Mouse (Mus musculus) stomach, postnatal 0 days (tissue): Measurements from ENCODE around the gene Slc9a1.

Experiments
- CTCF ChIP-seq: IDR thresholded peaks from 2 replicates; pipeline ENCODE4 v1.5.1; 2016; ENCODE audit warnings: antibody characterized with exemption, low read depth, mild to moderate bottlenecking, moderate library complexity
- EP300 ChIP-seq: optimal IDR thresholded peaks from 2 replicates; pipeline ENCODE3; 2016; ENCODE audit warnings: antibody characterized with exemption

DNA sequence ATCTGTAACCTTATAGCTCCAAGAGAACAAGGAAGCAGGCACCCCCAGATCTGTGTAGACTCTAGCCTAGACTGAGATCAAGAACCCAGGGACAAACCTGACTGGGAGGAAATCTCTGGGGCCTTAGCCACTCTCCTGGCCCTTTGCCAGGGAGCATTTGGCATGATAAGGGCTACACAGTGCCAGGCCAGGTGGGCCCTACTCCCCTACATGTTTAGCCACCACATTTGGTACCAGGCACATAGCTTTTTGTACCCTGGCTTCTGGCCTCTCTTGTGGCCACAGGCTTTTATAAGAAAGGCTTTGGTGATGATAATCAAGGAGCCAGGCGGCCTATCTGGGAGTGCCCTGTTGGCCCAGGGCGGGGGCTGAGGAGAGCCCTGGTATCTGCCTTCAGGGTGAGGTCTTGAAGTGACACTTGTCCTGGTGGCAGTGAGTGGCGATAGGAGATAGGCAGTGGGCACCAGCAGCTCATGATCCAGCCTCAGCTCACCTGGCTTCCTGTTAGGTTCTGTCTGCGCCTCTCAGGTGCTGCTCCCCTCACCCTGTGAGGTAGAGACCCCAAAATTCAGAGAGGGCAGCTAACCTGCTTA is 25.6 kb downstream of the Slc9a1 start:
- TF ChIP-seq CTCF (no peak), EP300 (no peak)
